Mouse (Mus musculus) neural tube, embryonic 14.5 days (tissue): Measurements from ENCODE around the gene Fubp3. TPM values are rescaled to one million over a fixed set of nuclear protein-coding genes. Genes with fewer than 3 reads are reported as not detected.
A peak's percentile ranks its signal among the peaks of the same experiment; 100 is the strongest.

Experiments
- ATAC-seq: fragments of 200-750 bp; cut with Nextera tagmentation; 2 replicates; pipeline ENCODE4 v1.8.0; 2017; ENCODE audit warnings: low read depth, mild to moderate bottlenecking, moderate TSS enrichment, moderate library complexity
- H3K27ac ChIP-seq: fragments of 300-500 bp; sonication (generic); 2 replicates; pipeline ENCODE4 v1.5.1; 2014; ENCODE audit warnings: low read depth, mild to moderate bottlenecking, control low read depth, low read length, moderate library complexity, mixed read lengths
- H3K27me3 ChIP-seq: fragments of 300-500 bp; sonication (generic); 2 replicates; pipeline ENCODE4 v1.6.1; 2014; ENCODE audit warnings: low read length; ENCODE audit not compliant: control insufficient read depth, insufficient read depth
- H3K36me3 ChIP-seq: fragments of 300-500 bp; sonication (generic); 2 replicates; pipeline ENCODE4 v1.6.1; 2014; ENCODE audit warnings: low read length, mixed read lengths; ENCODE audit not compliant: control insufficient read depth, insufficient read depth
- H3K4me1 ChIP-seq: fragments of 300-500 bp; sonication (generic); 2 replicates; pipeline ENCODE4 v1.6.1; 2014; ENCODE audit warnings: low read length; ENCODE audit not compliant: control insufficient read depth, insufficient read depth
- H3K4me2 ChIP-seq: fragments of 300-500 bp; sonication (generic); 2 replicates; pipeline ENCODE4 v1.6.1; 2014; ENCODE audit warnings: mild to moderate bottlenecking, low read depth, low read length, control low read depth
- H3K4me3 ChIP-seq: fragments of 300-500 bp; sonication (generic); 2 replicates; pipeline ENCODE4 v1.5.1; 2014; ENCODE audit warnings: low read depth, low read length, control low read depth, mixed read lengths
- H3K9ac ChIP-seq: fragments of 300-500 bp; sonication (generic); replicated peaks from 2 replicates; pipeline ENCODE4 v1.6.1; 2014; ENCODE audit warnings: low read depth, mild to moderate bottlenecking, control low read depth, low read length, mixed read lengths
- H3K9me3 ChIP-seq: fragments of 300-500 bp; sonication (generic); 2 replicates; pipeline ENCODE4 v1.6.1; 2016; ENCODE audit warnings: low read length; ENCODE audit not compliant: control insufficient read depth
- WGBS: fragments of 180-500 bp; shearing (Covaris S2); extraction: QIAGEN DNeasy Blood & Tissue Kit; methylation state at CpG from one replicate; pipeline ENCODE4 v1.1.7; 2014; 5-methylcytosine and 5-hydroxymethylcytosine counted together
- microRNA-seq: library from miRNA; unstranded; fragments of <30 nt; microRNA quantifications from one replicate; pipeline ENCODE4, GENCODE M21; 2016
- polyA plus RNA-seq: library from polyadenylated mRNA; unstranded; fragments of >200 nt; fragmentation: Nextera tagmentation; extraction: Ambion mirVana; gene quantifications from 2 replicates; pipeline ENCODE4 v1.2.1, GENCODE M21; 2014

Fubp3 gene
- polyA plus RNA-seq, 1 experiment from 2014 or later, result 47.8 TPM

DNA sequence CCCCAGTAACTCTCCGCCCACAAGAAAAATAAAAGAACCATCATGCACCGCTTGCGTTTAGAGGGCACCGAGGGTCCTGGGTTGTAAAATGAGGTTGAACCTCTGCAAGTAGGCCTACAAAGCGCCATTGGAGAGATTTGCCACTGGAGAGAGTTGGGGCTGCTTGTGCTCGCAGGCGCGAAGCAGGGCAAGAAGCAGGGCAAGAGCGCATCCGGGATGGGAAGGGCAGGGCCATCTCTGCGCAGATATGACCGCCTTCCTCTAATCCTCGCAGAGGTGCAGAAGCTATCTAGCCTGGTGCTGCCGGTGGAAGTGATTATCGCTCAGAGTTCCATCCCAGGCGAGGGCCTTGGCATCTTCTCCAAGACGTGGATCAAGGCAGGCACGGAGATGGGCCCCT, 69.5 kb downstream of the Fubp3 start:
- no peaks in the 10 kb centered on the region for H3K9me3 ChIP-seq
- H3K27ac ChIP-seq, result no peak overlapping the region
- peaks cover 64% of the 10 kb centered on the region for H3K27me3 ChIP-seq
- 0 out of 2 replicates have a peak overlapping the region, but pooled peaks have one; percentile 16 for H3K9ac ChIP-seq
- H3K4me2 ChIP-seq, result 0 out of 2 replicates have a peak overlapping the region, but pooled peaks have one; percentile 14
- H3K4me3 ChIP-seq, result peak overlapping the region; percentile 28
- 2% methylated on average over 18 of the region's 18 CpGs for WGBS
- no peaks in the 10 kb centered on the region for H3K36me3 ChIP-seq
- ATAC-seq, result no peak
- H3K4me1 ChIP-seq, result peaks cover 4% of the 10 kb centered on the region; the same call in 1 of the 2 replicates

DNA sequence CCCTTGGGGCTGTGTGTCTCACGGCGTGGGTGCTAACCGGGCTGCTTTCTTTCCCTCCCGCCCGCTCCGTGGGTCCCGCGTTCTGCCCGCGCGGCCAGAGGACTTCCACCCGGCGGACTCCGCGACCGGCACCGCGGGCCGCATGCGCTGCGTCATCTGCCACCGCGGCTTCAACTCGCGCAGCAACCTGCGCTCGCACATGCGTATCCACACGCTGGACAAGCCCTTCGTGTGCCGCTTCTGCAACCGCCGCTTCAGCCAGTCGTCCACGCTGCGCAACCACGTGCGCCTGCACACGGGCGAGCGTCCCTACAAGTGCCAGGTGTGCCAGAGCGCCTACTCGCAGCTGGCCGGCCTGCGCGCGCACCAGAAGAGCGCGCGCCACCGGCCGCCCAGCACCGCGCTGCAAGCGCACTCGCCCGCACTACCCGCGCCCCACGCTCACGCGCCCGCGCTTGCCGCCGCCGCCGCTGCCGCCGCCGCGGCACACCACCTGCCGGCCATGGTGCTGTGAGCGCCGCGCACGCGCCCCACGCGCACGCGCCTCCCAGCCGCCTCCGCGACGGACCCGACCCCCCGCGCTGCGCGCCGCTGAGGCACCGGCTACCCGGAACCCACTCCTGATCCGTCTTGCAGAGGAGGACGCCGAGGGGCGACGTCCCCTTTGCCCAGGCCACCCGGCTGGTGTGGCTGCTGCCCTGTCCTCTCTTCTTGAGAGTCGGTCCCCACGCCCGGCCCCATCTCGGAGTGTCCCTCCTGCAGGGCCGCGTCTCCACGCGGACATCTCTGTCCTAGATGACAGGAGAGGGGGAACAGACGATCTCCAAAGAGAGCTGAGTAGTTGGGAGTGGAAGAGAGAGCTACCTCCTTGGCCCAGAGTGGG, 81.8 kb downstream of the Fubp3 start:
- peak overlapping the region; percentile 82 for H3K4me2 ChIP-seq
- H3K27ac ChIP-seq, result no peak overlapping the region
- H3K36me3 ChIP-seq, result no peaks in the 10 kb centered on the region
- ATAC-seq, result peak; percentile 87
- 0 out of 2 replicates have a peak, but pooled peaks cover 5% of the 10 kb centered on the region for H3K4me1 ChIP-seq
- H3K4me3 ChIP-seq, result peak overlapping the region; percentile 48
- H3K9ac ChIP-seq, result peak overlapping the region; percentile 44
- peaks cover 60% of the 10 kb centered on the region for H3K27me3 ChIP-seq
- WGBS, result under 1% methylated on average over 86 of the region's 109 CpGs
- no peaks in the 10 kb centered on the region; the same call in 1 of the 2 replicates for H3K9me3 ChIP-seq

DNA sequence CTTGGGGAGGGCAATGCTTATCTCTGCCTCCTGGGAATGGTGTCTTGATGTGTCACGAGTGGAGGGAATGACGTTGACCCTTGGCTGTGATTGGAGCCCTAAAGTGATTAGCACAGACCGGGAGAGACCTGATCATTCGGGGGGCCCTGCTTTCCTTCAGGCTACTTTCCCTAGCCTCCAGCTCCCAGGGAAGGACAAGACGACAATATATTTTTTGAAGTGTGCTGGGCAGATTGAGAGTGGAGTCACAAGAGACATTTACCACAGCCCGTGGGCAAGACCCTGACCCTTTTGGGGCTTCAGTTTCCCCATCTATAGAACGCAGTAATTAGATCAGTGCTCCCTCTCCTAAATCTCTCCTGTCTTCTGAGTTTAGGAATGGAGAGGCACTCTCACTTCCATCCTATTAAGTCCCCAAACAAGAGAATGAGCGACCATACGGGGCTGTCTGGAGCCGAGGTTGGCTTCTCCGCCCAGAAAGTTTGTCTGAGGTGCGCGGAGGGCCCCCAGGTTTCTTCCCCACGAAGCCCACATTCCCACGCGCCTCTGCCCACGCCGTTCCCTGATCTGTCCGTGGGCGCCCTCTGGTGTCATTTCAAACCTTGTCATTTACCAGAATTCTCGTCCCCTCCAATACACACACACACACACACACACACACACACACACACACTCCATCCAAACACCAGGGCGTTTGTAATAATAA, 82.6 kb downstream of the Fubp3 start:
- peaks cover 53% of the 10 kb centered on the region for H3K27me3 ChIP-seq
- H3K4me2 ChIP-seq, result peak overlapping the region; percentile 82
- H3K36me3 ChIP-seq, result no peaks in the 10 kb centered on the region
- H3K9ac ChIP-seq, result no peak overlapping the region
- no peak overlapping the region for H3K27ac ChIP-seq
- peak overlapping the region; percentile 48 for H3K4me3 ChIP-seq
- H3K4me1 ChIP-seq, result 0 out of 2 replicates have a peak, but pooled peaks cover 5% of the 10 kb centered on the region
- no peaks in the 10 kb centered on the region; the same call in 1 of the 2 replicates for H3K9me3 ChIP-seq
- 6% methylated on average over 22 of the region's 22 CpGs for WGBS
- peak; percentile 47; the same call in 1 of the 2 replicates for ATAC-seq

DNA sequence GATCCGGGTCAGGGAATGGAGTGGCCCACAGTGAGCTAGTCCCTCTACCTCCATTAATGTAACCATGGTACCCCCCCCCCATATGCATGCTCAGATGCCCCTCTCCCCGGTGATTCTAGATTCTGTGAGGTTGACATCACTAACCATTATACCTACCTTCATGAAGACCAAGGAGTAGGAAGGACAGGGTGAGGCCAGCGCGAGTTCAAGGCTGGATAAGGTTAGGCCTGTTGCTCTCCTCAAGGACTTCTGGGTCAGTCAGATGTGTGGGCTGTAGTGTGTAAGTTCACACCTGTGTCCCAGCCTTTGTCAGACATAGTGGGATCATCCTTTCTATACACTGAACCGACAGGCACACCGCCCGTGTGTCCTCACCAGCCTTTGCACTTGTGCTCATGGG, 83.9 kb downstream of the Fubp3 start:
- Histone ChIP-seq H3K36me3 (no peaks in the 10 kb centered on the region), H3K9me3 (no peaks in the 10 kb centered on the region; the same call in 1 of the 2 replicates), H3K27me3 (peaks cover 44% of the 10 kb centered on the region), H3K4me3 (no peak overlapping the region), H3K9ac (no peak overlapping the region), H3K4me1 (0 out of 2 replicates have a peak, but pooled peaks cover 5% of the 10 kb centered on the region), H3K27ac (no peak overlapping the region), H3K4me2 (no peak overlapping the region)
- no peak for ATAC-seq
- WGBS, result 86% methylated on average over 7 of the region's 7 CpGs

DNA sequence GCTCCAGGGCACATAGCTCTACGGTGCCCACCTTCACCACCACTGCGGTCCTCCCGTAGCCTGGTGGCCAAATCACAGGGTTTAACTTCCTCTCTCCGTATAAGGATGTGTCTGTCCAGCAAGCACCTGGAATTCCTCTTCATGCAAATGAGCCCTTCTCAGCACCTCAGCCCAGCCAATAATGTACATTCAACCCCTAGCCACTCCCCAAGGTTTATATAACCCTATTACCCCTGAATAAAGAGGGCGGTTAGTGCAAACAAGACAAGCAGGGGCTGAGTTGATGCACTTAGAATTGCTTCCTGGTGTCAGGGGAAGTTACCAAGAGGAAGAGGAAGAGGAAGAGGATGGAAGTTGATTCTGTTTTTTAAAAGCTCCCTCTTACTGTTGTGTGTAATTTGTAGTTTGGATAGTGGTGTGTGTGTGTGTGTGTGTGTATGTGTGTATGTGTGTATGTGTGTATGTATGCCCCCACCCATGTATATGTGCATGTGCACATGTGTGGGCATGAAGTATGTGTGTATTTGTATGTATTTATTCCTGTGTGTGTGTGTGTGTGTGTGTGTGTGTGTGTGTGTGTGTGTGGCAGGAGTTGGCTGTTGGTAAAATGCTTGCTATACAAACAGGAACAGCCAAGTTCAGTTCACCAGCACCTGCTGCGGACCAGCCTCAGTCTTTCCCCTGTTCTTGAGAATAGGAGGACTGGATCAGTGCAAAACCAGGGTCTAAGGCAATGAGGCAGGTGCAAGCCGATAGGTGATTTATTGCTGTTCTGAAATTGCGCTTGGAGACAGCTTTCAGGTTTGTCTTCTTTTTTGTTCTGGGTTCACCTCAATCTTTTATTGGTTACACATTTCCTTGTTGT, 90.7 kb downstream of the Fubp3 start:
- Histone ChIP-seq H3K27me3 (peaks cover 8% of the 10 kb centered on the region; the same call in 1 of the 2 replicates), H3K9me3 (no peaks in the 10 kb centered on the region; the same call in 1 of the 2 replicates), H3K27ac (no peak overlapping the region), H3K36me3 (no peaks in the 10 kb centered on the region), H3K4me3 (no peak overlapping the region), H3K9ac (no peak overlapping the region), H3K4me2 (no peak overlapping the region), H3K4me1 (no peaks in the 10 kb centered on the region)
- WGBS, result 65% methylated on average over 8 of the region's 8 CpGs
- no peak for ATAC-seq

DNA sequence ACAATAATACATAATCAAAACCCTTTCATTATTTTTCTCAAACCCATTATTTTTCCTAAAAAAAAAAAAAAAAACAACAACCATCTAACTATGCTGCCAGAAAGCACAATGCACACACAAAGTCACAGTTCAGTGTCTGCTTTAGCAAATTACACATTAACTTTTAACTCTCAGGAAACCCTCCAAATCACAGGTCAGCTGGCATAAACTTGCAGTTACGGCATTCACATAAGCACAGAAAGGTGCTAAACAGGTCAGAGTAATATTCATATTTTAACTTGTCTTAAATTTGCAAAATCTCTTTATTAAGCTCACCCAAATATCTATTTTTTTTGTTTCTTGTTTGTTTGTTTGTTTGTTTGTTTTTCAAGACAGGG, 91.3 kb downstream of the Fubp3 start:
- H3K27me3 ChIP-seq, result 0 out of 2 replicates have a peak, but pooled peaks cover 4% of the 10 kb centered on the region

More for the DNA sequence above, 91.3 kb downstream of the Fubp3 start:
- H3K4me2 ChIP-seq, result no peak overlapping the region
- no peaks in the 10 kb centered on the region for H3K36me3 ChIP-seq
- no peak overlapping the region for H3K4me3 ChIP-seq
- no peak overlapping the region for H3K9ac ChIP-seq
- no peaks in the 10 kb centered on the region; the same call in 1 of the 2 replicates for H3K9me3 ChIP-seq
- 94% methylated on average over 1 of the region's 1 CpGs for WGBS
- no peak for ATAC-seq
- H3K27ac ChIP-seq, result no peak overlapping the region
- no peaks in the 10 kb centered on the region for H3K4me1 ChIP-seq

Small RNA genes within 50 kb of the gene (microRNA-seq; reads per million reads assigned to microRNA genes)
- 1.7 reads per million for gene Mir6998

Other genes with a start within 250 kb of the Fubp3 start
- gene Ass1, start 102.4 kb upstream of the Fubp3 start, polyA plus RNA-seq, result 6.8 and 7.3 TPM in 2 replicates
- 1.1 and 16.6 TPM in 2 replicates for gene Prdm12, start 67.4 kb downstream of the Fubp3 start, polyA plus RNA-seq
- gene Exosc2, start 98.1 kb downstream of the Fubp3 start, polyA plus RNA-seq, result 30.4 and 35.9 TPM in 2 replicates
- gene Abl1, start 115.7 kb downstream of the Fubp3 start, polyA plus RNA-seq, result 14.5 and 20.4 TPM in 2 replicates
- 0.09 TPM in 1 of 2 replicates, not detected in the other for gene Qrfp, start 237.9 kb downstream of the Fubp3 start, polyA plus RNA-seq